Mouse (Mus musculus): Measurements from ENCODE around the gene Gmps. TPM values are rescaled to one million over a fixed set of nuclear protein-coding genes. Genes with fewer than 3 reads are reported as not detected.

Gene Gmps
- polyA plus RNA-seq, 1 experiment from 2014 or later, result 50.0 TPM

DNA sequence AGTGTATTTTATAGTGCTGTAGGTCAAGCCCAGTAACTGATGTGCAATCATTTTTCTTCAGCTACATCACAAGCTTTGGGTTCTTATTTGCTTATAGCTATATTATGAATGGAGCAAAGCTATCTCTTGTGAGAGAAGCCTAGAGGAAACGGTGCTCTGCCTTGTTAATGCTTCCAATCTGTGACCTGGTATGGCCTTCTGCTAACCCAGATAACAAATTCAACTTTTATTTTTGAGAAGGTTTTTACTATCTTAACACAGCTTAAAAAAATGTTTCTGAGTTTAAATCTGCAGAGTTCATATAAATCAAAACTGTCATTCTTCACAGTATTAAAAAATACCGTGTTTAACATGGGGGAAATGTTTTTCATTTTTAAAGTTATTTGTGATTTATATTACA lies 46.0 kb downstream of the Gmps start:
- ATAC-seq (ENCODE audit: insufficient read depth), result no peak
- no peak for TF ChIP-seq CTCF (IDR thresholded peaks at IDR 0.05; ENCODE audit: low read depth)
- 70% methylated on average over 2 of the region's 2 CpGs for WGBS

GRCm38 (mm10) chr3:64029846-64030245 lies 53.9 kb downstream of the Gmps start:
- no peak for ATAC-seq (ENCODE audit: insufficient read depth)
- Histone ChIP-seq H3K4me3 (ENCODE audit: low read depth, low read length) (no peak overlapping the region), H3K27me3 (ENCODE audit: insufficient read depth, low read length) (no peaks in the 10 kb centered on the region), H3K4me2 (no peak overlapping the region), H3K4me1 (ENCODE audit: insufficient read depth) (no peaks in the 10 kb centered on the region), H3K27ac (ENCODE audit: low read depth) (no peak overlapping the region), H3K9me3 (ENCODE audit: low read depth, low read length) (no peaks in the 10 kb centered on the region; the same call in 1 of the 2 replicates), H3K36me3 (ENCODE audit: insufficient read depth) (no peaks in the 10 kb centered on the region), H3K9ac (no peak overlapping the region)
- DNase-seq, result no peak
- 94% methylated on average over 4 of the region's 4 CpGs for WGBS
- no peak for TF ChIP-seq CTCF (IDR thresholded peaks at IDR 0.05; ENCODE audit: low read depth)

More for the DNA sequence above, 46.0 kb downstream of the Gmps start:
- Histone ChIP-seq H3K4me3 (ENCODE audit: low read depth, low read length) (no peak overlapping the region), H3K27me3 (ENCODE audit: insufficient read depth, low read length) (no peaks in the 10 kb centered on the region), H3K4me2 (no peak overlapping the region), H3K9ac (no peak overlapping the region), H3K4me1 (ENCODE audit: insufficient read depth) (no peaks in the 10 kb centered on the region), H3K9me3 (ENCODE audit: low read depth, low read length) (no peaks in the 10 kb centered on the region), H3K27ac (ENCODE audit: low read depth) (no peak overlapping the region), H3K36me3 (ENCODE audit: insufficient read depth) (peaks cover 15% of the 10 kb centered on the region; the same call in 1 of the 2 replicates)
- DNase-seq, result no peak

GRCm38 (mm10) chr3:64038136-64038841 lies 62.4 kb downstream of the Gmps start:
- Histone ChIP-seq H3K4me2 (no peak overlapping the region), H3K36me3 (ENCODE audit: insufficient read depth) (no peaks in the 10 kb centered on the region), H3K4me1 (ENCODE audit: insufficient read depth) (no peaks in the 10 kb centered on the region), H3K9ac (no peak overlapping the region), H3K27ac (ENCODE audit: low read depth) (no peak overlapping the region), H3K27me3 (ENCODE audit: insufficient read depth, low read length) (no peaks in the 10 kb centered on the region), H3K4me3 (ENCODE audit: low read depth, low read length) (no peak overlapping the region), H3K9me3 (ENCODE audit: low read depth, low read length) (no peaks in the 10 kb centered on the region)
- 53% methylated on average over 7 of the region's 7 CpGs for WGBS
- no peak for TF ChIP-seq CTCF (IDR thresholded peaks at IDR 0.05; ENCODE audit: low read depth)
- no peak for DNase-seq
- ATAC-seq (ENCODE audit: insufficient read depth), result no peak

DNA sequence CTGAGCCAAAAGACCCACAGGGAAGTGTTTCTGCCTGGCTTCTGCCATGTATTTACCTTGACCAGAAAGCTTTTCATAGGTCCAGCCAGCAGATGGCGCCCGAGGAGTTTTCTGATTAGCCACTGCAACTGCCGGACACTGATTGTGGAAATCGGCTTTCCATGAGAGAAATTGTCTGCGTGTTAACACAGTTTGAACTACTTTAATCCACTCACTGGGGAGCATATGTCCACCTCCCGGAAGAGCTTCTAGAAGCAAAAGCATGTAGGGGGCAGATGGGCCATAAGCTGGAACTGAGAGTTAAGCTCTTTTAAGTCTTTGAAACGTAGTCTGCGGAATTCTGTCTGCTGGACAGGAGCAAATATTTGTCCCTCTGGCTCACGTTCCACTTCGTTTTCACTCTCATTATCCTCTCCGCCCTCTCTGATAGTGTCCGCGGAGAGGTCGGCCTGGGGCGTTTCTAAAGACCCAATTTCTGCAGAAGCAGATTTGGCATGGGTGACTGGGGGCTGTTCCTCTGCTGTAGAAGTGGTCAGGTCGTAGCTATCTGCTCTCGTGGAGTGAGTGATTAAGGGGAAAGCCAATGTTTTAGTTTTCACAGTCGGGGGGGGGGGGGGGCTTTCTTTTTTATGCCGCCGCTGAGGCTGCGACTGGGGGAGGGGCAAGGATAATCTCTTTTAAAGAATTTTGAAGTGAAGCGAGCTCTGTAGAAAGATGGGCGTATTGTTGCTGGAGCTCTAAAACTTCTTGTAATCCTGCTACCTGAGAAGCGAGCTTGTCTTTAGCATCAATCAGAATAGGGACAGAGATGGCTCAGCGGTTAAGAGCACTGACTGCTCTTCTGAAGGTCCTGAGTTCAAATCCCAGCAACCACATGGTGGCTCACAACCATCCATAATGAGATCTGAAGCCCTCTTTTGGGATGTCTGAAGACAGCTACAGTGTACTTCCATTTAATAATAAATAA lies 64.2 kb downstream of the Gmps start:
- ATAC-seq (ENCODE audit: insufficient read depth) (peak; percentile 95), DNase-seq (peak; percentile 97)
- H3K9ac ChIP-seq, result peak overlapping the region; percentile 10; the same call in 1 of the 2 replicates
- H3K36me3 ChIP-seq (ENCODE audit: insufficient read depth), result no peaks in the 10 kb centered on the region
- no peaks in the 10 kb centered on the region for H3K4me1 ChIP-seq (ENCODE audit: insufficient read depth)
- 9% methylated on average over 25 of the region's 25 CpGs for WGBS
- H3K4me2 ChIP-seq, result peak overlapping the region; percentile 56
- H3K27ac ChIP-seq (ENCODE audit: low read depth), result peak overlapping the region; percentile 5; the same call in 1 of the 2 replicates
- H3K27me3 ChIP-seq (ENCODE audit: insufficient read depth, low read length), result no peaks in the 10 kb centered on the region
- TF ChIP-seq CTCF (IDR thresholded peaks at IDR 0.05; ENCODE audit: low read depth), result peak; percentile 83
- peak overlapping the region; percentile 37 for H3K4me3 ChIP-seq (ENCODE audit: low read depth, low read length)
- no peaks in the 10 kb centered on the region for H3K9me3 ChIP-seq (ENCODE audit: low read depth, low read length)

Other genes starting within 250 kb of the Gmps start
- 7.3 and 7.5 TPM in 2 replicates for gene Plch1, start 76.6 kb upstream of the Gmps start, polyA plus RNA-seq (2014; fragmentation: Nextera tagmentation; extraction: Ambion mirVana)
- gene E130311K13Rik, start 46.6 kb upstream of the Gmps start, polyA plus RNA-seq (2014; fragmentation: Nextera tagmentation; extraction: Ambion mirVana), result 4.9 and 5.7 TPM in 2 replicates
- 13.6 and 14.9 TPM in 2 replicates for gene Slc33a1, start 11.3 kb upstream of the Gmps start, polyA plus RNA-seq (2014; fragmentation: Nextera tagmentation; extraction: Ambion mirVana)
- gene Vmn2r1, start 105.4 kb downstream of the Gmps start, polyA plus RNA-seq (2014; fragmentation: Nextera tagmentation; extraction: Ambion mirVana), result 0.08 TPM in 1 of 2 replicates, not detected in the other
- gene Vmn2r2, start 165.8 kb downstream of the Gmps start, polyA plus RNA-seq (2014; fragmentation: Nextera tagmentation; extraction: Ambion mirVana), result not detected in 2 replicates

Measured in lung, embryonic 14.5 days (tissue).